Mouse (Mus musculus) stomach, postnatal 0 days (tissue): ENCODE data around the gene Esr1. TPM values are rescaled to one million over a fixed set of nuclear protein-coding genes. Genes with fewer than 3 reads are reported as not detected.
A peak's percentile ranks its signal among the peaks of the same experiment; 100 is the strongest.
"Not testable (repeated sequence)": the region's sequence is repeated elsewhere in the genome, so short reads cannot be mapped to it uniquely, and the experiment has no call there.

ENCODE experiments used
- ATAC-seq: fragments of 200-750 bp; cut with Nextera tagmentation; 2 replicates; pipeline ENCODE4 v1.8.0; 2017; ENCODE audit not compliant: low FRiP score, low TSS enrichment
- DNase-seq: peaks from one replicate; pipeline ENCODE4 v3.0.0-alpha.2; 2016; ENCODE audit warnings: low spot score
- H3K27ac ChIP-seq: fragments of 300-500 bp; sonication (generic); replicated peaks from 2 replicates; pipeline ENCODE4 v1.5.1; 2014; ENCODE audit warnings: mild to moderate bottlenecking, control low read depth
- H3K27me3 ChIP-seq: fragments of 300-500 bp; sonication (generic); 2 replicates; pipeline ENCODE4 v1.6.1; 2014; ENCODE audit warnings: low read length; ENCODE audit not compliant: control insufficient read depth, insufficient read depth
- H3K36me3 ChIP-seq: fragments of 300-500 bp; sonication (generic); 2 replicates; pipeline ENCODE4 v1.6.1; 2014; ENCODE audit warnings: low read length, mixed read lengths; ENCODE audit not compliant: control insufficient read depth, insufficient read depth
- H3K4me1 ChIP-seq: fragments of 300-500 bp; sonication (generic); replicated peaks from 2 replicates; pipeline ENCODE4 v1.6.1; 2014; ENCODE audit warnings: antibody characterized with exemption; ENCODE audit not compliant: control insufficient read depth, insufficient read depth
- H3K4me2 ChIP-seq: fragments of 300-500 bp; sonication (generic); replicated peaks from 2 replicates; pipeline ENCODE4 v1.6.1; 2014; ENCODE audit warnings: low read depth, mild to moderate bottlenecking, control low read depth, moderate library complexity
- H3K4me3 ChIP-seq: fragments of 300-500 bp; sonication (generic); 2 replicates; pipeline ENCODE4 v1.5.1; 2014; ENCODE audit warnings: low read depth, low read length, control low read depth
- H3K9ac ChIP-seq: fragments of 300-500 bp; sonication (generic); 2 replicates; pipeline ENCODE4 v1.6.1; 2014; ENCODE audit warnings: mild to moderate bottlenecking, low read length, control low read depth, mixed read lengths
- H3K9me3 ChIP-seq: fragments of 300-500 bp; sonication (generic); 2 replicates; pipeline ENCODE4 v1.6.1; 2016; ENCODE audit warnings: low read length; ENCODE audit not compliant: control insufficient read depth
- CTCF ChIP-seq: IDR thresholded peaks from 2 replicates; pipeline ENCODE4 v1.5.1; 2016; ENCODE audit warnings: antibody characterized with exemption, low read depth, mild to moderate bottlenecking, moderate library complexity
- EP300 ChIP-seq: optimal IDR thresholded peaks from 2 replicates; pipeline ENCODE3; 2016; ENCODE audit warnings: antibody characterized with exemption
- WGBS: fragments of 180-500 bp; shearing (Covaris S2); extraction: QIAGEN DNeasy Blood & Tissue Kit; methylation state at CpG from one replicate; pipeline ENCODE4 v1.1.7; 2014; 5-methylcytosine and 5-hydroxymethylcytosine counted together
- polyA plus RNA-seq: library from polyadenylated mRNA; unstranded; fragments of >200 nt; fragmentation: Nextera tagmentation; extraction: Ambion mirVana; gene quantifications from 2 replicates; pipeline ENCODE4 v1.2.1, GENCODE M21; 2015

The Esr1 gene
- polyA plus RNA-seq, 1 experiment from 2014 or later: 0.57 TPM

DNA sequence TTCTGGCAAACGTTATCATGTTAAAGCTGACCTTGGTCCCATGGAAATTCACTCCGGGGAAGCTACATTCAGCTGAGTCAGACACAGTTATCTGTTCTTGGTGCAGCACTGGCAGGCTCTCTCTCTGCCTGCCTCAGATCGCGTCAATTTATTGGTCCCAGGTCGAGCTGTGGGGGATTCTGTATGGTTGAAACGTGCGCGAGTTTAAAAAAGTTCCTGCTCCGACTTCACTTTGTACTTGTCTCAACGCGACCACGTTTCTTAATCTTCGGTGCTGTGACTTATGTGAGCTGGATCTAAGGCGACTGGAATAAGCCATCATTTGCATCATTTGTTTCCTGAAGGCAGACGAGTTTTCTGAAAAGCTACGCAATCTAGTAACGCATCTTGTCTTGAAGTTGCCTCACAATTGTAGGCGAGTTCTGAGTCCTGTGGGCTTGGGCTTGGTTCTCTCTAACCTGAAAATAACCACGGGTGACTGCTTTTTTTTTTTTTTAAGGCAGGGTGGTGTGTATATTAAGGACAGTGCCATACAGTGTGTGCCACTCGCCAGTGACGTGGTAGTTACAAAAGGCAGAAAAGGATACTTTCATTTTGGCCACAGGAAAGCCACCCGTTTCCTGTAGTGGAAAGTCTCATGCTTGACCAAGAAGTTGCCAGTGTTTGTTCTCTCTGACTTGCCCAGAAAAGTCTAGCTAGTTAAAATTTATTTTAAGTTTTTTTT, 1.1 kb downstream of the Esr1 start:
- Histone ChIP-seq H3K27me3 (no peaks in the 10 kb centered on the region), H3K4me3 (peak overlapping the region; percentile 32), H3K27ac (no peak overlapping the region), H3K4me2 (peak overlapping the region; percentile 56), H3K4me1 (no peaks in the 10 kb centered on the region), H3K9ac (no peak overlapping the region), H3K9me3 (no peaks in the 10 kb centered on the region), H3K36me3 (no peaks in the 10 kb centered on the region)
- 40% methylated on average over 22 of the region's 22 CpGs for WGBS
- TF ChIP-seq CTCF (no peak), EP300 (no peak)
- no peak for ATAC-seq
- no peak for DNase-seq

- TF ChIP-seq CTCF (no peak), EP300 (no peak)
Observed at GRCm38 (mm10) chr10:4618026-4618425, 6.6 kb downstream of the Esr1 start.

DNA sequence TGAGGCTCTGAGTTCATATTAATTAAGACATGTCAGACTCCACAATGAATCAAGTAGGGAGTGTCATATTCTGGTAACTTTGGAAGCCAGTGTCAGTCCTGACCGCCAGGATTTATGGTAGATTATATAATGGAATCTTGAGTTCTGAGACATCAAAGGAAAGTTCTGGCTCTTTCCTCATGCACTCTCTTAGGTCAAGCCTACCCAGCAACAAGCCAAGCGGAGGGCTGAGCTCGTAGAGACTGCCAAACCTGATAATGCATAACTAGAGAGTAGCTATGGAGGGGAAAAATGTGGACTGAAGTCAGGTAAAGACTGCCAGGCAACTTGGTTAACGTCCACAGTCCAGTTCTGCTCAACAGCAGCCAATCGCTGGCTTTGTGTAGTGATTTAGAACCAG, 7.3 kb downstream of the Esr1 start:
- Histone ChIP-seq H3K36me3 (no peaks in the 10 kb centered on the region), H3K27me3 (no peaks in the 10 kb centered on the region), H3K4me3 (no peak overlapping the region), H3K4me1 (no peaks in the 10 kb centered on the region), H3K27ac (no peak overlapping the region), H3K4me2 (no peak overlapping the region), H3K9ac (no peak overlapping the region), H3K9me3 (no peaks in the 10 kb centered on the region)
- TF ChIP-seq CTCF (no peak), EP300 (no peak)
- WGBS: 33% methylated on average over 5 of the region's 5 CpGs
- DNase-seq: no peak
- peak; percentile 67; the same call in 1 of the 2 replicates for ATAC-seq

More at GRCm38 (mm10) chr10:4618026-4618425, 6.6 kb downstream of the Esr1 start:
- ATAC-seq: no peak
- Histone ChIP-seq H3K4me2 (no peak overlapping the region), H3K4me3 (no peak overlapping the region), H3K27me3 (no peaks in the 10 kb centered on the region), H3K36me3 (no peaks in the 10 kb centered on the region), H3K27ac (no peak overlapping the region), H3K9me3 (no peaks in the 10 kb centered on the region), H3K4me1 (no peaks in the 10 kb centered on the region), H3K9ac (no peak overlapping the region)
- DNase-seq: no peak
- whole genome bisulfite sequencing: 27% methylated on average over 2 of the region's 2 CpGs

DNA sequence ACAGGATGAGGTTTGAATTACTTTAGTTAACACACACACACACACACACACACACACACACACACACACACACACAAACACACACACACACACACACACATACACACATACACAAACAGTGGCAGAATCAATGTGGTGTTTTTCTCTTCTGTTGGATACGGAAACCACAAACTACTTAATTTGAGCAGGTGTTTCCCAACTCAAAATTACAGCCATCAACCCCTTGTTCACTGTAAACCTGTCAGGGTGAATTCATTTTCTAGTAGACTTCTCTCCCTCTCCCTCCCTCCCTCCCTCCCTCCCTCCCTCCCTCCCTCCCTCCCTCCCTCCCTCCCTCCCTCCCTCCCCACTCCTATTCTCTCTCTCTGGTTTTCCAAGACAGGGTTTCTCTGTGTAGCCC, 8.0 kb downstream of the Esr1 start:
- H3K27me3 ChIP-seq, H3K9ac ChIP-seq, ATAC-seq, H3K9me3 ChIP-seq, H3K4me1 ChIP-seq, DNase-seq, H3K36me3 ChIP-seq, H3K27ac ChIP-seq, H3K4me3 ChIP-seq, H3K4me2 ChIP-seq: not testable (repeated sequence)
- WGBS: 91% methylated on average over 1 of the region's 1 CpGs

GRCm38 (mm10) chr10:4620596-4621504, 9.5 kb downstream of the Esr1 start:
- H3K9ac ChIP-seq: no peak overlapping the region
- peak overlapping the region; percentile 12 for H3K4me2 ChIP-seq
- TF ChIP-seq EP300 (no peak), CTCF (no peak)
- no peaks in the 10 kb centered on the region for H3K27me3 ChIP-seq
- ATAC-seq: peak; percentile 86
- H3K36me3 ChIP-seq: no peaks in the 10 kb centered on the region
- H3K27ac ChIP-seq: peak overlapping the region; percentile 74
- DNase-seq: peak; percentile 81
- no peaks in the 10 kb centered on the region for H3K4me1 ChIP-seq
- H3K4me3 ChIP-seq: no peak overlapping the region
- no peaks in the 10 kb centered on the region for H3K9me3 ChIP-seq
- WGBS: 45% methylated on average over 24 of the region's 24 CpGs

DNA sequence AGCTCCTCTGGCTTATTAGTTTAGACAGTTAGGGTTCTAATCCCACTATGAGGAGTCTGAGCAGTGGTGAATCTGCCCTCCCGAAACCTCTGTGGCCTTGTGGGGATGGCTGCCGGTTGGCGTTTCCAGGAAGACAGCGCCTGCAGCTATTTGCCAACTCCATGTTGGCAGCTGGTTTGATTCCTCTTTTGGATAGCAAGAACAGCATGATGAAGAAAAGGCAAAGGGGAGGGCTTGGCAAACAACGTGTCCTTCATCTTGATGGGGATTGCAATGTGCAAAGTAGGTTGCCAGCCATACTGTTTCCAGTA, 10.1 kb downstream of the Esr1 start:
- Histone ChIP-seq H3K27me3 (no peaks in the 10 kb centered on the region), H3K36me3 (no peaks in the 10 kb centered on the region), H3K4me3 (no peak overlapping the region), H3K27ac (peak overlapping the region; percentile 74; the same call in 1 of the 2 replicates), H3K4me1 (no peaks in the 10 kb centered on the region), H3K9me3 (no peaks in the 10 kb centered on the region), H3K9ac (no peak overlapping the region), H3K4me2 (peak overlapping the region; percentile 12; the same call in 1 of the 2 replicates)
- 79% methylated on average over 5 of the region's 5 CpGs for WGBS
- ATAC-seq (no peak), DNase-seq (no peak)
- TF ChIP-seq EP300: no peak
- no peak for TF ChIP-seq CTCF
